Mouse (Mus musculus): ENCODE data around the gene Ampd3. TPM values are rescaled to one million over a fixed set of nuclear protein-coding genes. Genes with fewer than 3 reads are reported as not detected.

The Ampd3 gene
- total RNA-seq, 2 experiments from 2014 or later = 4.8 to 7.2 TPM

- DNase-seq = peak; percentile 91
Measured at GRCm38 (mm10) chr7:110843916-110844874, 76.2 kb downstream of the Ampd3 start, which contains the start of gene Rnf141. TSS of gene Rnf141 (minus strand) at chr7:110844457.

DNA sequence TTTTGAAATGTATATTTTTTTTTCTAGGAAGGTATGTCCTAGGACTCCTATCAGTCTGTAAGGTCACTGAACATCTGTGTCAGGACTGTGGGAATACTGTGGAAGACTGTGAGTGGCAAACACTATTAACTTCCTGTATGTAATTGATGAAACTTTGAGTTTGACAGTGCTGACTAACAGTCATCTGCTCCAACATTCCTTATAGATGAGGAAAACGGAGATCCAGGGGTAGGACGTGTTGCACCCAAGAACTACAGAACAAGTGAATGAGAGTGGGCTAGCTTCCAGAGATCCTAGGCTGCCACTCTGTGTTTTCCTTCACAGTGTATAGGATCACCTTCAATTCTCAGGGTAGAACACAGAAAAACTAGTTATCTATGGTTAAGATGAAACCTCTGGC lies 79.3 kb downstream of the Ampd3 start:
- DNase-seq = no peak

DNA sequence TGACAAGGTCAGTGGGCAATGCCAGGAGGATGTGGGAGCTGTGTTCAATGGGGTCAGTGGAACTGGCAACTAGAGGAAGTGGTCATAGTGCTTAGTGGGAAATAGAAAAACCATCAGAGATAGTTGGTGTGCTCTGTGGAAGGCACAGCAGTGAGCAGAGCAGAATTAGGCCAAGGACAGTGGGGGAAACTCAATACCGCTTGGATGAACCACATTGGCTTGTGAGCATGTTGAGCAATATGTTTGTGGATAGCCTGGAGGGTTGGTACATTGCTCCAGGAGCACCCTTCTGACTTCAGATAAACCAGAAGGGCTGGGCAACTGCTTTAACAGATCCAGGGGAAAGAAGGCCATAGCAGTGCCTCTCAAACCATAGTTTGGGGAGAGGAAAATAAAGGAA lies 80.4 kb downstream of the Ampd3 start:
- DNase-seq = no peak

GRCm38 (mm10) chr7:110851541-110852203 lies 83.7 kb downstream of the Ampd3 start:
- DNase-seq = no peak

- DNase-seq = no peak
Measured at GRCm38 (mm10) chr7:110853611-110854010, 85.6 kb downstream of the Ampd3 start.

GRCm38 (mm10) chr7:110854519-110854918 lies 86.5 kb downstream of the Ampd3 start:
- no peak for DNase-seq

GRCm38 (mm10) chr7:110854927-110855546 lies 87.0 kb downstream of the Ampd3 start:
- DNase-seq = no peak

GRCm38 (mm10) chr7:110855604-110856003 lies 87.6 kb downstream of the Ampd3 start:
- no peak for DNase-seq

DNA sequence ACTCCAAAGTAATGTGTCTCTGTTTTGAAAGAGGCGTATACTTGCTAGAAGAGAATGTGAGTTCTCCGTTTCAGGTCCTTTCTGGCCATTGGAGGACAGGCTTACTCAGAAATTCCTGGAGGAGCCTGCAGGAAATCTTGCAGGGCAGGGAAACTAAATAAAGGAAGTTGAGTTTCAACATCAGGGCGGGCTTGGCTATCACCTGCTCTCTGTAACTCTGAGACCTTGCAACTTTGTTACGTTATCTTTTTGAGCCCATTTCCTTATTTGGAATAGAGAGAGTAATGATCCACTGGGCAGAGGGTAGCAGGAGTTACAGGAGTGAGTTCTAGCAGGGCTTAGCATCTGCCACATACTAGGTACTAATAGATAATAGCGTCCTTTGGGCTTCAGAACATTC lies 92.1 kb downstream of the Ampd3 start:
- DNase-seq = no peak

Small RNA genes within 50 kb of the gene (microRNA-seq; reads per million reads assigned to microRNA genes)
- gene Gm47282 = 0 reads per million in 2 experiments

Other genes with a start within 250 kb of the Ampd3 start
- 10 to 100 TPM; 27.0 to 36.0 TPM for gene Sbf2, start 153.3 kb upstream of the Ampd3 start, total RNA-seq (2021)
- 1 to 10 TPM; 6.3 to 9.9 TPM for gene Adm, start 140.5 kb upstream of the Ampd3 start, total RNA-seq (2021)
- gene Rnf141, start 76.3 kb downstream of the Ampd3 start, total RNA-seq (2021) = 10 to 100 TPM; 14.6 to 17.6 TPM
- gene Lyve1, start 95.0 kb downstream of the Ampd3 start, total RNA-seq (2021) = 10 to 100 TPM in 1 of 2 experiments, 1 to 10 TPM in 1; 8.4 to 11.5 TPM
- 1 to 10 TPM; 4.7 to 7.0 TPM for gene Mrvi1, start 214.3 kb downstream of the Ampd3 start, total RNA-seq (2021)